Mouse (Mus musculus): ENCODE measurements around the gene Kif26a. TPM values are rescaled to one million over a fixed set of nuclear protein-coding genes. Genes with fewer than 3 reads are reported as not detected.

Gene Kif26a
- polyA plus RNA-seq, 1 experiment from 2014 or later = 2.2 TPM

DNA sequence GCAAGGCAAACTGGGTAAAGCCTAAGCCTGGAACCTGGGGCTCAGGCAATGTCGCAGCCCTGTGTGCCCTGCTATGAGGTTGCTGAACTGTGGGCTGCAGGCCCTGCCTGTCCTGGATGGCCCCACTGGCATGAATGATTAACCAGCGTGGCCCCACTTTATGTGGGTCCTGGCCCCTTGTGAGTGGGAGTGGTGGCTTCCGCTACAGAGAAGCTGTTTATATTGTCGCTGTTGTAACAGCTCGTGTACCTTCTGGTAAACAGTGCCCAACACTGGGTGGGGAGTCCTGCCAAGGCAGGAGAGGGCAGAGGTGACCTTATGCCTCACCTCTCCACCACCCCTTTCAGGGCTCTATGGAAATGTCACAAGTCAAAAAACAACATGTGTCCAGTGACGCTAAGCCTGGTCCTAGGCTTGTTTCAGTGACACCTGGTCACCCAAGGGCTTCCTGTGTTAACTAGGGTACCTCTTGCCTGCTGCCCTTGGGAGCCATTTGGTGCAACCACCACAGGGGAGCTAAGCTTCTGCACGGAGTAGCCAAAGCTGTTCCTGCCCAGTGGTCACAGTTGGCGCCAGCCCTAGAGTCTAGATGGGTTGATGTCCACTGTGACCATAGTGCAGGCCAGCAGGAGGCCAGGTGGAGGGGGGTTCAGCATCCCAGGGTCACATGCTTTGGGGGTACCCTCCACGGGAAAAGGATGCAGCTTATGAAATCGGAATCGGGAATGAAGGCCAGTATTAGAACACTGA, 37.1 kb upstream of the Kif26a start:
- no peak overlapping the region for H3K9ac ChIP-seq (ENCODE audit: low read depth, low read length)
- H3K27me3 ChIP-seq (ENCODE audit: control insufficient read depth, insufficient read depth, low read length) = 0 out of 2 replicates have a peak, but pooled peaks cover 3% of the 10 kb centered on the region
- H3K36me3 ChIP-seq (ENCODE audit: control insufficient read depth, insufficient read depth, low read length) = no peaks in the 10 kb centered on the region
- 0 out of 2 replicates have a peak, but pooled peaks cover 3% of the 10 kb centered on the region for H3K4me1 ChIP-seq (ENCODE audit: control insufficient read depth, insufficient read depth, low read length)
- no peak for ATAC-seq (ENCODE audit: low FRiP score, low TSS enrichment)
- no peak overlapping the region for H3K4me2 ChIP-seq (replicated peaks; ENCODE audit: low read depth, low read length)
- H3K4me3 ChIP-seq (ENCODE audit: low read length) = no peak overlapping the region
- H3K27ac ChIP-seq (ENCODE audit: low read depth, low read length) = no peak overlapping the region
- no peaks in the 10 kb centered on the region for H3K9me3 ChIP-seq (ENCODE audit: control insufficient read depth, low read length)
- WGBS = 59% methylated on average over 11 of the region's 11 CpGs

DNA sequence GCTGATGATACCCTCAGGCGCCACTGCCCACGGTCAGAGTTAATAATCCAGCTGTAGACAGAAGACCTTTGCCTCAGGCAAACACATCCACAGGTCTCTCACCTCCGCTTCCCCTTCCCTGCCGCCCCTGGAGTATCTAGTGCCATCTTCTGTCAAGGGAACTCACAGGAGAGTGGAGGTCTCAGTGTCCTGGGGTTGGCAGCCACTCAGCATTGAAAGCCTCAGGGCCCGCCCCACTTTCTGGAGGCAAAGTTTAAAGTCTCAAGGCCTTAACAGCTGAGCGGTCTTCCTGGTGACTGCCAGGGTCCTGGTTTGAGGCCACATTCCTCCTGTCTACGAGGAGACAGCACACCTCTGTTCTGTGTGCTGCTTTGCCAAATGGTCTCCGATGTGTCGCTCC, 36.3 kb upstream of the Kif26a start:
- Histone ChIP-seq H3K4me1 (ENCODE audit: control insufficient read depth, insufficient read depth, low read length) (0 out of 2 replicates have a peak, but pooled peaks cover 3% of the 10 kb centered on the region), H3K36me3 (ENCODE audit: control insufficient read depth, insufficient read depth, low read length) (no peaks in the 10 kb centered on the region), H3K4me2 (replicated peaks; ENCODE audit: low read depth, low read length) (no peak overlapping the region), H3K4me3 (ENCODE audit: low read length) (no peak overlapping the region), H3K9ac (ENCODE audit: low read depth, low read length) (no peak overlapping the region), H3K9me3 (ENCODE audit: control insufficient read depth, low read length) (no peaks in the 10 kb centered on the region), H3K27ac (ENCODE audit: low read depth, low read length) (no peak overlapping the region), H3K27me3 (ENCODE audit: control insufficient read depth, insufficient read depth, low read length) (0 out of 2 replicates have a peak, but pooled peaks cover 3% of the 10 kb centered on the region)
- ATAC-seq (ENCODE audit: low FRiP score, low TSS enrichment) = no peak
- WGBS = 80% methylated on average over 9 of the region's 9 CpGs

DNA sequence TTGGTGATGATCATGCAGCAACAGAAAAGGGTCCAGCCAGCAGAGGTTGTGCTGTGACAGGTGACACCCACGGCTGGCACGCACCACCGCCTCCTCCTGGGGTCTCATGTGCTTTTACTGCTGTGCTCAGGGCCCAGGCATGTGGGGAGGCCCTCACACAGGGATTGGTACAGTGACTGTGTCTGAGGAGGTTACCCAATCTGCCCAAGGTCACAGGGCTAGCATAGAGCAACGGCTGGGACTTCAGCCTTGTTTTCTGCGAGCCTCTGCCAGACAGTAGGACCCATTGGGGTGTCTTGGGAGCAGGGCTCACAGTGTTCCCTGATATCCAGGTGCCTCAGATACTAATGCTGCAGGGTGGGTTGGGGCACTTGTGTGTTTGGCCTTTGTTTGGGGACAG, 34.7 kb upstream of the Kif26a start:
- no peak overlapping the region for H3K4me3 ChIP-seq (ENCODE audit: low read length)
- H3K27me3 ChIP-seq (ENCODE audit: control insufficient read depth, insufficient read depth, low read length) = 0 out of 2 replicates have a peak, but pooled peaks cover 3% of the 10 kb centered on the region
- H3K4me1 ChIP-seq (ENCODE audit: control insufficient read depth, insufficient read depth, low read length) = 0 out of 2 replicates have a peak, but pooled peaks cover 3% of the 10 kb centered on the region
- ATAC-seq (ENCODE audit: low FRiP score, low TSS enrichment) = no peak
- no peak overlapping the region for H3K9ac ChIP-seq (ENCODE audit: low read depth, low read length)
- WGBS = 69% methylated on average over 5 of the region's 5 CpGs
- no peak overlapping the region for H3K27ac ChIP-seq (ENCODE audit: low read depth, low read length)
- no peaks in the 10 kb centered on the region for H3K9me3 ChIP-seq (ENCODE audit: control insufficient read depth, low read length)
- no peaks in the 10 kb centered on the region for H3K36me3 ChIP-seq (ENCODE audit: control insufficient read depth, insufficient read depth, low read length)
- no peak overlapping the region for H3K4me2 ChIP-seq (replicated peaks; ENCODE audit: low read depth, low read length)

DNA sequence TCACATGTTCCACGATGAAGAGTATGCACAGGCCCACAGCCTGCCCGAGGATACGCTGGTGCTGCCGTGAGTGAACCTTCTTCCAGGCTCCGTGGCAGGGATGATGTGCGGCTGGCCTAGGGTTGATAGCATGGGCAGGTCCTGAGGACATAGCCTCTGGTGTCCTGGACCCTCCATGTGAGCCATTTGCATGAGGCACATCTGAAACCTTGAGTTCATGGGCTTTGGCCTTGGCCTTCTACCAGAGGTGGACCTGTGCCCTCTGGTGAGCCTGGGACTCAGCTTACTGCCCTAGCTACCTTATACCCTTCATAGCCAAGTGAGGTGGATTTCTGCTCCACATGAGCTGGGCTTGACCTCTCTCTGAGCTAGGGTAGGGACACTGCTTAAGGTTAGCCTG, 33.8 kb upstream of the Kif26a start:
- WGBS = 95% methylated on average over 6 of the region's 6 CpGs
- H3K36me3 ChIP-seq (ENCODE audit: control insufficient read depth, insufficient read depth, low read length) = no peaks in the 10 kb centered on the region
- no peak for ATAC-seq (ENCODE audit: low FRiP score, low TSS enrichment)

DNA sequence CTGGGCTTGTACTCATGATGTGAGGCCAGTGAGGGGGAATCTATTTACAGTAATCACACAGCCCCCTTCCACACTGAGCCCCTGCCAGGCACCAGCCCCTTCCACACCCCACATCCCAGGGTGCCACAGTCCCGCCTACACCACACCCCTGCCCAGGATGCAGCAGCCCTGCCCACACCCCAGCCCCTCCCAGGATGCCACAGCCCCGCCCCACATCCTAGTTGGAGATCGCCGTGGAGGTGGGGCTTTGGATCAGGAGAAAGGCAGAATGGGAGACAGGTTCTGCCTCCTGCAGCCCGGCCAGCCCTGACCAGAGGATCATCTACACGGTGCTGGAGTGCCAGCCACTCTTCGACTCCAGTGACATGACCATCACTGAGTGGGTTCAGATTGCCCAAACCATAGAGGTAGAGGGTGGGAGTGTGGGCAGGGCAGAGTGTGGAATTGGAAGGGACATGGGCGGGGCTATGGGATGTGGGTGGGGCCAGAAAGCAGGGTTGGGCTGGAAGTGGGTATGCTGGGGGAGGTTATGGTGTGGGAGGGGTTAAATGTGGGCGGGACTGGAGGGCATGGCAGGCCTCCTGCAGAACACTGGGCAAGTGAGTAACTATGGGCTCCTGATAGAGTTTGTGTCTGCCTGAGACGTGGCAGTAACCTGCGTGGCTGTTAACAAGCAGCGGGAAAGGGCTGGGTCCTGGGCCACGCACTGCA, 33.2 kb upstream of the Kif26a start:
- no peaks in the 10 kb centered on the region for H3K9me3 ChIP-seq (ENCODE audit: control insufficient read depth, low read length)
- no peaks in the 10 kb centered on the region for H3K36me3 ChIP-seq (ENCODE audit: control insufficient read depth, insufficient read depth, low read length)
- H3K4me3 ChIP-seq (ENCODE audit: low read length) = no peak overlapping the region
- H3K4me2 ChIP-seq (replicated peaks; ENCODE audit: low read depth, low read length) = no peak overlapping the region
- 15% methylated on average over 13 of the region's 13 CpGs for WGBS
- no peak overlapping the region for H3K9ac ChIP-seq (ENCODE audit: low read depth, low read length)
- no peaks in the 10 kb centered on the region for H3K27me3 ChIP-seq (ENCODE audit: control insufficient read depth, insufficient read depth, low read length)
- peak; percentile 54; the same call in 1 of the 2 replicates for ATAC-seq (ENCODE audit: low FRiP score, low TSS enrichment)
- 0 out of 2 replicates have a peak, but pooled peaks cover 3% of the 10 kb centered on the region for H3K4me1 ChIP-seq (ENCODE audit: control insufficient read depth, insufficient read depth, low read length)
- no peak overlapping the region for H3K27ac ChIP-seq (ENCODE audit: low read depth, low read length)

More for the DNA sequence above, 33.8 kb upstream of the Kif26a start:
- H3K27me3 ChIP-seq (ENCODE audit: control insufficient read depth, insufficient read depth, low read length) = 0 out of 2 replicates have a peak, but pooled peaks cover 3% of the 10 kb centered on the region
- H3K9ac ChIP-seq (ENCODE audit: low read depth, low read length) = no peak overlapping the region
- no peaks in the 10 kb centered on the region for H3K9me3 ChIP-seq (ENCODE audit: control insufficient read depth, low read length)
- H3K4me3 ChIP-seq (ENCODE audit: low read length) = no peak overlapping the region
- no peak overlapping the region for H3K27ac ChIP-seq (ENCODE audit: low read depth, low read length)
- no peak overlapping the region for H3K4me2 ChIP-seq (replicated peaks; ENCODE audit: low read depth, low read length)
- 0 out of 2 replicates have a peak, but pooled peaks cover 3% of the 10 kb centered on the region for H3K4me1 ChIP-seq (ENCODE audit: control insufficient read depth, insufficient read depth, low read length)

DNA sequence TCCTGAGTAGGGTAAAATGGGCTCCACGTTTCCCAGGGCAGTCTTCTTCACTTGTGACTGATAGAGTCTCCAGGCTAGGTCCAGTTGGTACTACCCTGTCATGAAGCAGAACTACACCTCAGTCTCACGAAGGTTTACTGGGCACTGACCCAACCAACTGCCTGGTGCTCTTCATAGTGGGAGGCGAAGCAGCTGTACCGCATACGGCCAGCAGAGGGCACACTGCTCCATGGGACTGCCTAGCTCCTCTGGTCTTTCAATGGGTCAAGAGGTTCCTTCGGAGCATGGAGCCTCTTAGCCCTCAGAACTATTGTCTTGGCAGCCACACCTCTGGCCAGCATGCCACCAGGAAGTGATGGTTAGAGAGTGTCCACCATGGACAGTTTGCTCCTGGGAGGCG, 32.3 kb upstream of the Kif26a start:
- Histone ChIP-seq H3K4me1 (ENCODE audit: control insufficient read depth, insufficient read depth, low read length) (0 out of 2 replicates have a peak, but pooled peaks cover 3% of the 10 kb centered on the region), H3K4me3 (ENCODE audit: low read length) (no peak overlapping the region), H3K36me3 (ENCODE audit: control insufficient read depth, insufficient read depth, low read length) (no peaks in the 10 kb centered on the region), H3K27me3 (ENCODE audit: control insufficient read depth, insufficient read depth, low read length) (no peaks in the 10 kb centered on the region), H3K27ac (ENCODE audit: low read depth, low read length) (no peak overlapping the region), H3K9ac (ENCODE audit: low read depth, low read length) (no peak overlapping the region), H3K4me2 (replicated peaks; ENCODE audit: low read depth, low read length) (no peak overlapping the region), H3K9me3 (ENCODE audit: control insufficient read depth, low read length) (no peaks in the 10 kb centered on the region)
- WGBS = 11% methylated on average over 7 of the region's 7 CpGs
- peak; percentile 16; the same call in 1 of the 2 replicates for ATAC-seq (ENCODE audit: low FRiP score, low TSS enrichment)

DNA sequence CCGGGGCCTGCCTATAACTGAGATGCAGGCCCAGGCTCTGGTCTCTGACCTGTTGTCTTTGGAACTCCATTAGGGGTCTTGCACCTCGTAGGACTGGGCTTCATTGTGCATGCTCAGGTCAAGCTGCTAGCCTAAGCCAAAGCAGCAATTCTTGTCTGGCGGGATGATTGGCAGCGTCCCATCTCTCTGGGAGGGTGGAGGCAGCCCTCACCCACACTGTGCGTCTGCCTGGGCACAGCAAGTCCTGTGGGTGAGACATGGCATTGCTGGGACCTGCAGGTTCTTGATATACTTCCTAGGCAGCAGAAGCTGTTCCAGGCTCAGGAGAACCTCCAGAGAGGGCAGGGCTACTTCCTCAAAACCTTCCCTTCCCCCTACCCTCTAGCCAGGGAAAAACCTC, 29.0 kb upstream of the Kif26a start:
- Histone ChIP-seq H3K9ac (ENCODE audit: low read depth, low read length) (0 out of 2 replicates have a peak overlapping the region, but pooled peaks have one; percentile 4), H3K27ac (ENCODE audit: low read depth, low read length) (no peak overlapping the region), H3K27me3 (ENCODE audit: control insufficient read depth, insufficient read depth, low read length) (no peaks in the 10 kb centered on the region), H3K4me3 (ENCODE audit: low read length) (no peak overlapping the region), H3K4me2 (replicated peaks; ENCODE audit: low read depth, low read length) (no peak overlapping the region), H3K36me3 (ENCODE audit: control insufficient read depth, insufficient read depth, low read length) (no peaks in the 10 kb centered on the region), H3K9me3 (ENCODE audit: control insufficient read depth, low read length) (no peaks in the 10 kb centered on the region), H3K4me1 (ENCODE audit: control insufficient read depth, insufficient read depth, low read length) (0 out of 2 replicates have a peak, but pooled peaks cover 6% of the 10 kb centered on the region)
- ATAC-seq (ENCODE audit: low FRiP score, low TSS enrichment) = no peak
- WGBS = 83% methylated on average over 5 of the region's 5 CpGs

DNA sequence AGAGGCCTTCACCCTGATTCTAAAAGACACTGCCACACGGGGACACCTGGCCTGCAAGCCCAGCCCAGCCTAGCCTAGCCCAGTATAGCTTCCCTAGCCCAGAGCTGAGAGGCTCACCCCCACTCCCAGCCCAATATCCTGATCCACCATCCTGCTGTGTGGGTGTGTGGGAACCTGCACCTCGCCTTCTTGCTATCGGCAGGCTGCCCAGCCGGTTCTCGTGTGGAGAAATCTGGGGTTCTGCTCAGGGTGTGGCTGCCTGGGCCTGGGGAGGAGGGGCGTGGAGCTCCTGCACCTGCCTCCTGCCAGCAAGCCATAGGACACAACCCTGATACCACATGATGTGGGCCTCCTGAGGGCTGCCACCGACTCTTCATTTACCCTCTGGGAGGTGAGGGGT, 28.4 kb upstream of the Kif26a start:
- Histone ChIP-seq H3K9ac (ENCODE audit: low read depth, low read length) (no peak overlapping the region), H3K36me3 (ENCODE audit: control insufficient read depth, insufficient read depth, low read length) (no peaks in the 10 kb centered on the region), H3K4me1 (ENCODE audit: control insufficient read depth, insufficient read depth, low read length) (0 out of 2 replicates have a peak, but pooled peaks cover 6% of the 10 kb centered on the region), H3K27me3 (ENCODE audit: control insufficient read depth, insufficient read depth, low read length) (no peaks in the 10 kb centered on the region), H3K27ac (ENCODE audit: low read depth, low read length) (no peak overlapping the region), H3K4me2 (replicated peaks; ENCODE audit: low read depth, low read length) (no peak overlapping the region), H3K4me3 (ENCODE audit: low read length) (no peak overlapping the region), H3K9me3 (ENCODE audit: control insufficient read depth, low read length) (no peaks in the 10 kb centered on the region)
- WGBS = 75% methylated on average over 7 of the region's 7 CpGs
- no peak for ATAC-seq (ENCODE audit: low FRiP score, low TSS enrichment)

DNA sequence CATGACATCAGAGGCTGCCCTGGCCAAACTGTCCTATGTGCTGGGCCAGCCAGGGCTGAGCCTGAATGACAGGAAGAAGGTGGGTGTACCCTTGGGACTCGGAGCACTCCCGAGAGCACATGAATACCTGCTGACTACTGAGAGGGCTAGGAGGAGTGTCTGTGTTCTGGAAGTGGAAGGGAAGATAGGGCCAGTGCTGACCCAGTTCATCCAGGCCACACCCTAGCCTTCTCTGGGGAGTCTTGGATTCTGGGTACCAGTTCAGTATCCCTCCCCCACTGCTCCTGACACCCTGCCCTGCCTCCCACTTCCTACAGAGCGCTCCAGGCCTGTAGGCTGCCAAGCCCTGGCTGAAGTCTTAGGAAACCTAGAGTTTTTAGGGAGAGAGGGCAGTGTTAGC, 24.8 kb upstream of the Kif26a start:
- Histone ChIP-seq H3K4me2 (replicated peaks; ENCODE audit: low read depth, low read length) (no peak overlapping the region), H3K36me3 (ENCODE audit: control insufficient read depth, insufficient read depth, low read length) (no peaks in the 10 kb centered on the region), H3K27me3 (ENCODE audit: control insufficient read depth, insufficient read depth, low read length) (no peaks in the 10 kb centered on the region; the same call in 1 of the 2 replicates), H3K9me3 (ENCODE audit: control insufficient read depth, low read length) (no peaks in the 10 kb centered on the region), H3K27ac (ENCODE audit: low read depth, low read length) (no peak overlapping the region), H3K4me1 (ENCODE audit: control insufficient read depth, insufficient read depth, low read length) (0 out of 2 replicates have a peak, but pooled peaks cover 3% of the 10 kb centered on the region), H3K4me3 (ENCODE audit: low read length) (no peak overlapping the region), H3K9ac (ENCODE audit: low read depth, low read length) (no peak overlapping the region)
- no peak for ATAC-seq (ENCODE audit: low FRiP score, low TSS enrichment)
- 51% methylated on average over 3 of the region's 3 CpGs for WGBS
